Mouse (Mus musculus): ENCODE results near the gene Chl1.

DNA sequence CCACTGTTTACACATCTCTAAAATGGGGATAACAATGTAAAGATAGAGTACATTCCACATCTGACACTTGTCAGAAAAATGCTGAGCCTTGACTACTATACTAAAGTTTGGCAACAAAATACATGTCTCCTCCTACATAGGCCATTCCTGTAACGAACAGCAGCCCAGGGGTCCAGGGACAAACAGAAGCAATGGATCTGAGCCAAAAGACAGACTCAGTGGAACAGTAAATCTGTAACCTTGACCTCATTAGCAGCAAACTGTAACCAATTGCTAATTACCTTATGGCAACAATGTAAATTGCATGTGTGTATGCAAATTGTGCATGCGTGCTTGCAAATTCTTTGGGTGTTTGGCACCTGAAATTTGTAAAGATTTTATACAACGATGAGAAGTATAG lies 100.3 kb downstream of the Chl1 start:
- TF ChIP-seq CTCF (IDR thresholded peaks at IDR 0.05; ENCODE audit: borderline replicate concordance, insufficient read depth, low read depth, low read length) = no peak
- TF ChIP-seq POLR2A (IDR thresholded peaks at IDR 0.05; ENCODE audit: borderline replicate concordance, insufficient read depth, low read length) = no peak

Measured in cerebellum, adult 2 months (tissue).